Mouse (Mus musculus): ENCODE data around the gene Epn1.

DNA sequence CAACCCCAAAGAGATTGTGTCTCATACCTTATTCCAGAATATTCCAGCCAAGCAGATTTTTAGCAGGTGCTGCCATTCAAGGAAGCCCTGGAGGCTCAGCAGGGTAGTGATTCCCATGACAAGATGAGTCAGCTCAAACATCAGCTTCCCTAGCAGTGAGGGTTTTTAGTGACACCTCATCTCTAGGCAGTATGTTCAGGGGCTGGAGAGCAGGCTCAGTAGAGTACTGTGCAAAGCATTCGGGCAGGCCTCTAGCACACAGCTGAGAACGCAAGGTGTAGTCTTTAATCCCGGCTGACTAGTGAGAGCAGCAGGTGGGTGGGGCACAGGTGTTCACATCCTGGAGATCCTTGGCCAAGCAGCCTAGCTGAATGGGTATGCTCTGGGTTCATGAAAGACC is 19.8 kb downstream of the Epn1 start:
- TF ChIP-seq CTCF (conservative IDR thresholded peaks at IDR 0.05; ENCODE audit: low read length) (no peak), NANOG (IDR thresholded peaks at IDR 0.05; ENCODE audit: borderline replicate concordance, low read length) (no peak), POU5F1 (IDR thresholded peaks at IDR 0.05; ENCODE audit: borderline replicate concordance, low read length) (no peak)

Measured in E14TG2a.4 (cell line).